Comparison of ENCODE assay signal across 11 mouse cellular contexts in the genomic region with DNA sequence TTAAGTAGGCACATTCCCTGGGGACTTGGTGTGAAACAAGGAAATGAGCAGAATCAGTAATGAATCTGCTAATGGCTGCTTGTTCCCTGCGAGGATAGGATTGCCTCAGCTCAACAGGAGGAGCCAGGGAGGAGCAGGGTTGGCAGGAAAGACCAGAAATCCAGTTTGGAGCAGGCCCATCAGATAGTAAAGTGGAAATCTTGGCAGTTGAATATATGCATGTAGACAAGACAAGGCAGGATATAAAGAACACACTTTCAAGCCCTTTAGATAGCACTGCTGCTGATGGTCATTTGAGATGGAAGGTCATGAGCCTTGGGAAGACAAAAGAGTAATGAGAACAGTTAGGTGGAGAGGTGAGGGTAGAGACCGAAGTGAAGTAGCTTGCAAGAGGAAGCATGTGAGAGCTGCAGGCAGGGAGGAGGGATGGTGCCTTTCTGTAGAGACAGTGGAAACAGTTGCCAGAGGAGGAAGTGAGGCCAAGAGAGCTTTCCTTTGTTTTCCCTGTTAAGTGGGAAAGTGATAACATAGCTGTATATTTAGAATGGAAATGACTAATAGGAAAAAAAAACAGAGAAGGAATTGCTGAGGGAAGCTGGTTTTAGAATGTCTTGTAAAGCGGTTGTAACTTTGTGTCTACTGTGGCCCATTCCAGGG. TPM values are rescaled to one million over a fixed set of nuclear protein-coding genes. Genes with fewer than 3 reads are reported as not detected.
DNase-seq lines count a peak whose midpoint lies in the region; ATAC-seq and TF ChIP-seq lines count a peak whose summit lies in the region.
"Had no signal": no experiment of that assay in that cellular context is flagged by ENCODE, and none has a peak within 500 bp of the region (broad histone marks: within the 10 kb centered on the region; RNA-seq: fewer than 3 reads in every experiment).

No protein-coding gene starts in this region.

- no peak for TF ChIP-seq CTCF in lung, postnatal 0 days (IDR thresholded peaks at IDR 0.05)
- TF ChIP-seq CTCF in midbrain, postnatal 0 days (IDR thresholded peaks at IDR 0.05) = no peak

- peak; percentile 13 for DNase-seq in forebrain, embryonic 14.5 days (ENCODE audit: low spot score)
- peak; percentile 49 for DNase-seq in brain, adult 2 months (ENCODE audit: low read depth, low spot score)
- DNase-seq in lung, postnatal 0 days (ENCODE audit: low spot score) = peak; percentile 60
- DNase-seq in cerebellum, postnatal 36 days = no peak
- DNase-seq in layer of hippocampus, postnatal 14 days (ENCODE audit: low spot score in 2 of 2) = no peak
- DNase-seq in midbrain, postnatal 0 days (ENCODE audit: low spot score) = no peak

- no peaks in the 10 kb centered on the region for H3K36me3 ChIP-seq in forebrain, embryonic 14.5 days (ENCODE audit: control insufficient read depth, insufficient read depth, low read length)
- no peaks in the 10 kb centered on the region for H3K36me3 ChIP-seq in forebrain, embryonic 13.5 days (ENCODE audit: poor library complexity, severe bottlenecking)
- H3K36me3 ChIP-seq in heart, embryonic 16.5 days (ENCODE audit: control insufficient read depth, insufficient read depth) = no peaks in the 10 kb centered on the region
- no peaks in the 10 kb centered on the region for H3K36me3 ChIP-seq in lung, postnatal 0 days (ENCODE audit: insufficient read depth, low read length)
- no peaks in the 10 kb centered on the region for H3K36me3 ChIP-seq in midbrain, postnatal 0 days (ENCODE audit: insufficient read depth, low read length)
- H3K36me3 ChIP-seq: limb, embryonic 12.5 days had no signal

- H3K9me3 ChIP-seq in forebrain, embryonic 14.5 days (replicated peaks; ENCODE audit: control insufficient read depth, low read length) = no peaks in the 10 kb centered on the region
- H3K9me3 ChIP-seq in forebrain, embryonic 13.5 days (replicated peaks) = no peaks in the 10 kb centered on the region
- no peaks in the 10 kb centered on the region for H3K9me3 ChIP-seq in heart, embryonic 16.5 days (replicated peaks; ENCODE audit: control insufficient read depth, low read length)
- H3K9me3 ChIP-seq in lung, postnatal 0 days (ENCODE audit: low read length) = no peaks in the 10 kb centered on the region
- no peaks in the 10 kb centered on the region for H3K9me3 ChIP-seq in midbrain, postnatal 0 days (ENCODE audit: low read length)
- H3K9me3 ChIP-seq: limb, embryonic 12.5 days had no signal

- no peak for TF ChIP-seq EP300 in lung, postnatal 0 days (IDR thresholded peaks at IDR 0.05)

- no peak for ATAC-seq in forebrain, embryonic 14.5 days
- no peak for ATAC-seq in forebrain, embryonic 13.5 days
- ATAC-seq in heart, embryonic 16.5 days (replicated peaks; ENCODE audit: extremely low read depth, insufficient read depth, low FRiP score) = peak; percentile 84
- peak; percentile 58 for ATAC-seq in lung, postnatal 0 days
- ATAC-seq in midbrain, postnatal 0 days (ENCODE audit: low FRiP score) = no peak
- ATAC-seq: activated CD4-positive, CD25-positive, alpha-beta regulatory T cell, adult 4 months had no signal

- no peaks in the 10 kb centered on the region for H3K4me1 ChIP-seq in forebrain, embryonic 14.5 days (ENCODE audit: control insufficient read depth, insufficient read depth, low read length)
- H3K4me1 ChIP-seq in forebrain, embryonic 13.5 days = no peaks in the 10 kb centered on the region
- peaks cover 8% of the 10 kb centered on the region; the same call in 1 of the 2 replicates for H3K4me1 ChIP-seq in heart, embryonic 16.5 days (ENCODE audit: control insufficient read depth, insufficient read depth, low read length)
- H3K4me1 ChIP-seq in lung, postnatal 0 days (ENCODE audit: insufficient read depth, low read depth, low read length) = no peaks in the 10 kb centered on the region; the same call in 1 of the 2 replicates
- H3K4me1 ChIP-seq in midbrain, postnatal 0 days (ENCODE audit: insufficient read depth, low read length) = no peaks in the 10 kb centered on the region
- H3K4me1 ChIP-seq: limb, embryonic 12.5 days had no signal

- H3K27ac ChIP-seq in forebrain, embryonic 14.5 days (ENCODE audit: low read depth, low read length) = no peak overlapping the region
- H3K27ac ChIP-seq in forebrain, embryonic 13.5 days = no peak overlapping the region
- peak overlapping the region; percentile 85 for H3K27ac ChIP-seq in heart, embryonic 16.5 days (ENCODE audit: low read length)
- H3K27ac ChIP-seq in lung, postnatal 0 days (ENCODE audit: low read length) = no peak overlapping the region
- no peak overlapping the region for H3K27ac ChIP-seq in midbrain, postnatal 0 days (ENCODE audit: low read depth, low read length)
- H3K27ac ChIP-seq: hindbrain, embryonic 14.5 days; limb, embryonic 12.5 days had no signal

- no peak overlapping the region for H3K4me3 ChIP-seq in forebrain, embryonic 14.5 days (ENCODE audit: low read depth, low read length)
- no peak overlapping the region for H3K4me3 ChIP-seq in forebrain, embryonic 13.5 days
- H3K4me3 ChIP-seq in heart, embryonic 16.5 days (ENCODE audit: low read length) = no peak overlapping the region
- H3K4me3 ChIP-seq in lung, postnatal 0 days (ENCODE audit: low read depth, low read length) = no peak overlapping the region
- no peak overlapping the region for H3K4me3 ChIP-seq in midbrain, postnatal 0 days (ENCODE audit: low read depth, low read length)
- H3K4me3 ChIP-seq: limb, embryonic 12.5 days had no signal

- H3K27me3 ChIP-seq in forebrain, embryonic 14.5 days (replicated peaks; ENCODE audit: control insufficient read depth, insufficient read depth, low read length) = no peaks in the 10 kb centered on the region
- no peaks in the 10 kb centered on the region for H3K27me3 ChIP-seq in forebrain, embryonic 13.5 days
- no peaks in the 10 kb centered on the region for H3K27me3 ChIP-seq in heart, embryonic 16.5 days (ENCODE audit: control insufficient read depth, insufficient read depth, low read length)
- no peaks in the 10 kb centered on the region for H3K27me3 ChIP-seq in lung, postnatal 0 days (replicated peaks; ENCODE audit: insufficient read depth, low read length)
- H3K27me3 ChIP-seq in midbrain, postnatal 0 days (ENCODE audit: insufficient read depth, low read length) = no peaks in the 10 kb centered on the region
- H3K27me3 ChIP-seq: limb, embryonic 12.5 days had no signal

- no peak overlapping the region for H3K4me2 ChIP-seq in forebrain, embryonic 14.5 days (ENCODE audit: low read length)
- no peak overlapping the region for H3K4me2 ChIP-seq in forebrain, embryonic 13.5 days
- H3K4me2 ChIP-seq in heart, embryonic 16.5 days (ENCODE audit: low read depth, low read length) = no peak overlapping the region
- H3K4me2 ChIP-seq in lung, postnatal 0 days (replicated peaks; ENCODE audit: low read depth, low read length) = no peak overlapping the region
- H3K4me2 ChIP-seq in midbrain, postnatal 0 days (ENCODE audit: low read depth, low read length, poor library complexity, severe bottlenecking) = no peak overlapping the region
- H3K4me2 ChIP-seq: hindbrain, embryonic 14.5 days; limb, embryonic 12.5 days had no signal

- whole genome bisulfite sequencing in forebrain, embryonic 14.5 days = 67% methylated on average over 3 of the region's 3 CpGs
- 77% methylated on average over 3 of the region's 3 CpGs for WGBS in forebrain, embryonic 13.5 days
- WGBS in heart, embryonic 16.5 days = 35% methylated on average over 3 of the region's 3 CpGs
- 32% methylated on average over 3 of the region's 3 CpGs for WGBS in lung, postnatal 0 days
- WGBS in midbrain, postnatal 0 days = 82% methylated on average over 3 of the region's 3 CpGs

- no peak overlapping the region for H3K9ac ChIP-seq in forebrain, embryonic 14.5 days (ENCODE audit: low read length)
- no peak overlapping the region for H3K9ac ChIP-seq in forebrain, embryonic 13.5 days
- no peak overlapping the region for H3K9ac ChIP-seq in heart, embryonic 16.5 days (ENCODE audit: low read length)
- H3K9ac ChIP-seq in lung, postnatal 0 days (replicated peaks; ENCODE audit: low read depth) = no peak overlapping the region
- no peak overlapping the region for H3K9ac ChIP-seq in midbrain, postnatal 0 days (replicated peaks; ENCODE audit: low read length, poor library complexity, severe bottlenecking)
- H3K9ac ChIP-seq: hindbrain, embryonic 14.5 days; limb, embryonic 12.5 days had no signal

RNA-seq across cellular contexts. Expression of gene Gatm, which starts 29.6 kb away (rescaled TPM):
- polyA plus RNA-seq in forebrain, embryonic 14.5 days (2014; fragmentation: Nextera tagmentation; extraction: Ambion mirVana) = 26.1 and 32.5 TPM in 2 replicates
- 16.2 and 17.3 TPM in 2 replicates for polyA plus RNA-seq in forebrain, embryonic 13.5 days (2015; fragmentation: Nextera tagmentation; extraction: Ambion mirVana)
- polyA plus RNA-seq in heart, embryonic 16.5 days (2015; fragmentation: Nextera tagmentation; extraction: Ambion mirVana) = 8.3 and 10.5 TPM in 2 replicates
- polyA plus RNA-seq in lung, postnatal 0 days (2015; fragmentation: Nextera tagmentation; extraction: Ambion mirVana) = 3.0 and 3.7 TPM in 2 replicates
- 10 to 100 TPM; 60.3 to 64.8 TPM for total RNA-seq in layer of hippocampus, postnatal 14 days (2021)
- total RNA-seq in midbrain, postnatal 0 days (2014; rRNA removed) = 44.9 and 55.5 TPM in 2 replicates
- 68.4 and 72.1 TPM in 2 replicates for polyA plus RNA-seq in midbrain, postnatal 0 days (2015; fragmentation: Nextera tagmentation; extraction: Ambion mirVana)

RNA-seq across cellular contexts. Expression of gene AA467197, which starts 55.3 kb away (rescaled TPM):
- polyA plus RNA-seq in forebrain, embryonic 14.5 days (2014; fragmentation: Nextera tagmentation; extraction: Ambion mirVana) = 0.36 TPM in 1 of 2 replicates, not detected in the other
- 0.60 TPM in 1 of 2 replicates, not detected in the other for polyA plus RNA-seq in forebrain, embryonic 13.5 days (2015; fragmentation: Nextera tagmentation; extraction: Ambion mirVana)
- polyA plus RNA-seq in heart, embryonic 16.5 days (2015; fragmentation: Nextera tagmentation; extraction: Ambion mirVana) = 0.90 and 4.4 TPM in 2 replicates
- polyA plus RNA-seq in lung, postnatal 0 days (2015; fragmentation: Nextera tagmentation; extraction: Ambion mirVana) = 1.3 and 2.6 TPM in 2 replicates
- not detected for total RNA-seq in layer of hippocampus, postnatal 14 days (2021)
- 1.0 TPM in 1 of 2 replicates, not detected in the other for total RNA-seq in midbrain, postnatal 0 days (2014; rRNA removed)
- 0.47 and 1.0 TPM in 2 replicates for polyA plus RNA-seq in midbrain, postnatal 0 days (2015; fragmentation: Nextera tagmentation; extraction: Ambion mirVana)

Comparison
In these comparisons a context has a peak if more than half of its experiments do, and no peak if none do; other contexts are left out.
1. ATAC-seq: peak in heart, embryonic 16.5 days (single experiment) and lung, postnatal 0 days (single experiment); none in forebrain, embryonic 14.5 days (single experiment), forebrain, embryonic 13.5 days (single experiment) and midbrain, postnatal 0 days (single experiment).
2. DNase-seq: peak in forebrain, embryonic 14.5 days (single experiment), brain, adult 2 months (single experiment) and lung, postnatal 0 days (single experiment); none in cerebellum, postnatal 36 days (0 of 2), layer of hippocampus, postnatal 14 days (0 of 2) and midbrain, postnatal 0 days (single experiment).